Mouse (Mus musculus): ENCODE data around the gene Esrrg. TPM values are rescaled to one million over a fixed set of nuclear protein-coding genes. Genes with fewer than 3 reads are reported as not detected.

Gene Esrrg
- total RNA-seq, 2 experiments from 2014 or later, result not detected

DNA sequence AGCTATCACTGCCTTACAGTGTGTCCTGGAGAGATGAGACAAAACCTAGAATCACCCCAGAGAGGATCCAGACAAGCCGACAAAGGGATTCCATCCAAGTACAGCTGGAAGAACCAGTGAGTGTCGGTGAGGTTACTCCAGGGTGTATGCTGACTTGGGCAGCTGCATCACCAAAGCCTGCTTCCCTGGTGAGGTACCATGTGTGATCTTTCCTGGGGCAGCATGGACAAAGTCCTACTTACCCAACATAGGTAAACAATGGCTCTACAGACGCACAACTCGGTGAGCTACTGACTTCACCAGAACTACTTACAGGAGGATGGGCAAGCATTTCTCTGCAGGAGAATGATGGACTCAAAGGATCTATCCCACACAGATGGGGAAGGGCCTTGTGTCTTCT, 280.5 kb downstream of the Esrrg start:
- ATAC-seq (replicated peaks; ENCODE audit: low FRiP score, poor library complexity, severe bottlenecking), result no peak

DNA sequence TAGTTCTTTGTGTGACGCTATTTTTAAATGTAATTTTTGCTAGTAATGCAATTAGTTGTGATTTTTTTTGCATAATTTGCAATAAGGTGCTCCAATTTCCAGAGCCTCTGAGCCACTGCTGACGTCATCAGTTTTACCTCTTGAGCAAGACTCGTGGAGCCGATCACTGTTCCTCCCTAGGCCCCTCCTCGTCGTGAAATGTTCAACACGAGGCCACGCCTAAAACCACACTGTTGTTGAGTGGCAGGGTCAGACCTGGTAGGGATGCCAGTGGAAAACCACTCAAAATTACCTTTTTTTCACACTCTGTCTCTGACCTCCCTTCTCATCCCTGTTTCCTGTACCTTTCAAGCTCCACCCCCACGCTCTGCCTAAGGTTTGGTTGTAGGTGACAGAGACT, 282.7 kb downstream of the Esrrg start:
- no peak for ATAC-seq (replicated peaks; ENCODE audit: low FRiP score, poor library complexity, severe bottlenecking)

DNA sequence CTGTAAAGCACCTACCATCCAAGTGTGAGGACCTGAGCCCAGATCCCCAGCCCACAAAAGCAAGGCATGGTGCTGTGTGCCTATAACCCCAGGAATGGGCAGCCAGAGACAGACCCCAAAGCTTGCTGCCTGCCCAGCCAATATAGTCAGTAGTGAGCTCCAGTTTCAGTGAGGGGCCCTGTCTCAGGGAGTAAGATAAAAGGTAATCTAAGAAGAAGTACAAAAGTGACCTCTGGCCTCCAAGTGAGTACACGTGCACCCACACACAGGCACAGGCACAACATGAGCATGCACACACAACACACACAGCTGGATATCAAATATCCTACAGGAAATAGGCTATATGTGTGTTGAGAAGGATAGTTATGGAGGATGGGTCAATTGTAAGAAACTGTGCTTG, 286.9 kb downstream of the Esrrg start:
- ATAC-seq (replicated peaks; ENCODE audit: low FRiP score, poor library complexity, severe bottlenecking), result no peak

DNA sequence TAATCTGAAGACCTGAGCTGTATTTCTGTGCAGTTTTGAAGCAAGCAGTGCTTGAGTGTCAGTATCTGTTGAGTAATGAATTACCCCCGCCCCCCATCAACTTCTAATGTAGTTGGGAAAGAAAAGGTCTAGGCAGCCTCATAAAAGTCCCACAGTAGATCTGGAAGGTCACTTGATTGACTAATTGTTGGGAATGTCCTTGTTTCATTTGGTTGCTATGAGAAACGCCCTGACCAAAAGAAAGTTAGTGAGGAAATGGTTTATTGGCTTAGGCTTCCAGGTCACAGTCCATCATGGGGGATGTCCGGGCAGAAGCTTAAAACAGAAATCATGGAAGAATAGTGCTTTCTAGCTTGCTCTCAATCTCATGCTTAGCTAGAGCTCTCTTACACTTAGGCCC, 287.7 kb downstream of the Esrrg start:
- no peak for ATAC-seq (replicated peaks; ENCODE audit: low FRiP score, poor library complexity, severe bottlenecking)

DNA sequence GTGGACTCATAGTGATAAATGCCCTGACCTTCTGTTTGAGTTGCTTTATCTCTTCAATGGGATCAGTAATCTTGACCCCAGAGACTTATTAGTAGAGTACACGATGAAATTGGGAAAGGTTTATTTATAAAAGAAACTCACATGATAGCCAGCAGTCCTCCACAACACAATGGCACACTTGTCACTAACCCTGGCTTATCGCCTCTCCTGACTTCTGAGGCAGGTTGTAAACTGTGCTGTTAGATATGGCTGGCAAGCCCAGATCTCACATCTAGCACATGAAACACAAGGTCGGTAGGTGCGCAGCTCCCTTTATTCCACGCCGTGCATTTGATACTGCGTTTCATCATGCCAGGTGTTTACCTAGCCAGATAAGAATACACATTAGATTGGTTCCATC, 288.3 kb downstream of the Esrrg start:
- ATAC-seq (replicated peaks; ENCODE audit: low FRiP score, poor library complexity, severe bottlenecking), result no peak

DNA sequence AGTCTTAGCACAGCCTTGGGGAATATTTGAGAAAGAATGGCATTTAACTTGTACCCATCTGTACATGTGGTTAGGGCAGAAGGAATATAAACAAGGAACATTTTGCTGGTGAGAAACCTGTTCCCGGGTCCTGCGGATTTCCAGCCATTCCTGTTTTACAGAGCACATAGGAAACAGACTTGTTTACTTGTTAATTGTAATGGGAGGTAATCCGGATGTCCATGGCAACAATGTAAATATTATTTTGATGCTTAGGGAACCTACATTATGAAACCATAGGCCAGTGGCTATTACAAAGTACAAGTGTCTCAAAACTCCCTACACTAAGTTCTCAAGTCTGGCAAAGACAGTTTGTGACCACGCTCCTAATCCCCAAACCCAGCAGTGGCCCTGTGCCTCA, 290.9 kb downstream of the Esrrg start:
- ATAC-seq (replicated peaks; ENCODE audit: low FRiP score, poor library complexity, severe bottlenecking), result no peak

DNA sequence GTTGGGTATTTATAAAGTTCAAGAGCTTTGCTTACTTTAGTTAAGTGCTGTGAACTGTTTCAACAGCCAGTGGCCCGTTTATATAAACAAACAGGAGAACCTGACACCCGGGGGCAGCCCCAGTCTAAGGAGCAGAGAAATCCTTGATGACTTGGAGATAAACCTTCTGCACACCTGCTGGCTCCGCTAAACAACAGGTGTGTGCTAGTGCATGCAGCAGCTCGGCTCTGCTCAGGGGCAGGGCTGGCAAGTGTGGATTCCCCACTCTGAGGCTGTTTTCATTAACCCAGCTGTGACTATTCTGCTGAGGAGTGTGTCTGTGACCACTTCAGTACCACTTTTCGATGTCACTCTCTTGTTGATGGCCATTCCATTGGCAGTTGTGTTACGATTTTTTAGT, 292.2 kb downstream of the Esrrg start:
- no peak for ATAC-seq (replicated peaks; ENCODE audit: low FRiP score, poor library complexity, severe bottlenecking)

DNA sequence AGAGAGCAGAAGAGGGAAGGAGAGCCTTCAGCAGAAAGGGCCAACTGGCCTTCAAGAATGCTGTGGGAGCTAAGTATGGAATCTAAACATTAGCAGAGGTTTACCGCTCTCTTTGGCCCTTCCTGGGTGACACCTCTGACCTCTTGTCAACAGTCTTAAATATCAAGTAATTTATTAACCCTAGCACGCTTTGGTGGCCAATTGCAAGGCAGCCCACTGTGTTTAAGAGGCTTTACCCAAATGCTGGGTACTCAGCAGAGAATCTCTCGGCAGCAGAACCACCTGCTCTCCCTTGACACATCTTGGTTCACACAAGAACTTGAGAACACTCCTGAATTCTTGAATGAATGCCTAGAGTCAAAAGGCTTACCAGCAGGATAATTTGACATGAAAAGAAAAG, 293.6 kb downstream of the Esrrg start:
- ATAC-seq (replicated peaks; ENCODE audit: low FRiP score, poor library complexity, severe bottlenecking), result no peak

DNA sequence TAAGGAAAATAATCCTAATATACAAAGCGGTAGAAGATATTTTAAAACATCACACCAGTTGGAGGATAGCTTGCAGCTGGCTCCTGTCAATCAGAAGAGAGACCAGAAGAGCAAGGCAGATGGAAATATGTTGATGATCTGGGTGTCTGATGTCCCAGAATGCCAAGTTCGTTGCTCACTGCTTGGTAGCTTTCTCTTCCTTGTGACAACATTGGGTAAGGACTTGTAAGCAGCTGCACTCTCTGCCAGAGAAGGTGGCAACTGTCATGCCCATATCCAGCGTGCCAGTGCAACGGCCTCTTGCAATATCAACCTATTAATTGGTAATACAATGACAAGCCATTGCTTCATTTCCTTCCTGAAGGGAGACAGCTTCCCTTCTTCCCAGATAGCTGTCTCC, 296.1 kb downstream of the Esrrg start:
- no peak for ATAC-seq (replicated peaks; ENCODE audit: low FRiP score, poor library complexity, severe bottlenecking)

DNA sequence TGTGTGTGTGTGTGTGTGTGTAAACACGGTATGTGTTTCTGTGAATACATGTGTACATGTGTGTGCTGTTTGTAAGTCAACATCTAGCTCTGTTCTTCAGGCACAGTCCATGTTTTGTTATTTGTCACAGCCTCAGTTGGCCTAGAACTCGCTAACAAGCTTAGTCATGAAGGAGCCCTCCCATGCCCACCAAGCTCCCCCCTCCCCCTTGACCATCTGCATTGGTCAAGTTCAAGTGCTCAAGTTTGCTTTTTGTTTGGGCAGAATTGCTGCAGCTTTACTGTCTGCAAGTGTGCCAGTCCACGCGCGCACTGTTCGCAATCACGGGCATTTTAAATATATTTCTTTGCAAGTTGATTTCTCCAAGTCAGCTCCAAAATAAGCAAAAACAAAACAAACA, 298.8 kb downstream of the Esrrg start:
- ATAC-seq (replicated peaks; ENCODE audit: low FRiP score, poor library complexity, severe bottlenecking), result no peak

GRCm38 (mm10) chr1:187907871-187908270, 299.3 kb downstream of the Esrrg start:
- ATAC-seq (replicated peaks; ENCODE audit: low FRiP score, poor library complexity, severe bottlenecking), result no peak

GRCm38 (mm10) chr1:187910718-187911117, 302.1 kb downstream of the Esrrg start:
- no peak for ATAC-seq (replicated peaks; ENCODE audit: low FRiP score, poor library complexity, severe bottlenecking)

- no peak for ATAC-seq (replicated peaks; ENCODE audit: low FRiP score, poor library complexity, severe bottlenecking)
These were observed 302.6 kb downstream of the Esrrg start for GRCm38 (mm10) chr1:187911201-187911600.

DNA sequence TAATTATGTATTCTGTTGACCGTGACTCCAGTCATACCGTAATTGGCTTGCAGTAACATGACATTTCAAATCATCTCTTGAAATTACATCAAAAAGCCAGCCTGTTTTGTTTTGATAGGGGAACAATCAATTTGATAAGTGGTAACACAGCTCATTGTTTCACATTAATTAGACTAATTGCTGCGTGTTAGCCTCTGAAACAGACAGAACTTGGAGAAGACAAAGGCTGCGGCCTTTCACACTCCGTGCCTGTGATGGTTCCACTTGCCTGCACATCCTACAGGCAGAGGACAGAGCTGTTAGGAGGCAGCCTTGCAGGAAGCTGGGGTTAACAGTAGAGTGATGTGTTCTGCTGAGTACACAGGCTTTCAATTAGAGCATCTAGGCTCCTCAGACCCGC, 309.7 kb downstream of the Esrrg start:
- ATAC-seq (replicated peaks; ENCODE audit: low FRiP score, poor library complexity, severe bottlenecking), result no peak

GRCm38 (mm10) chr1:187918939-187919338, 310.3 kb downstream of the Esrrg start:
- ATAC-seq (replicated peaks; ENCODE audit: low FRiP score, poor library complexity, severe bottlenecking), result no peak

DNA sequence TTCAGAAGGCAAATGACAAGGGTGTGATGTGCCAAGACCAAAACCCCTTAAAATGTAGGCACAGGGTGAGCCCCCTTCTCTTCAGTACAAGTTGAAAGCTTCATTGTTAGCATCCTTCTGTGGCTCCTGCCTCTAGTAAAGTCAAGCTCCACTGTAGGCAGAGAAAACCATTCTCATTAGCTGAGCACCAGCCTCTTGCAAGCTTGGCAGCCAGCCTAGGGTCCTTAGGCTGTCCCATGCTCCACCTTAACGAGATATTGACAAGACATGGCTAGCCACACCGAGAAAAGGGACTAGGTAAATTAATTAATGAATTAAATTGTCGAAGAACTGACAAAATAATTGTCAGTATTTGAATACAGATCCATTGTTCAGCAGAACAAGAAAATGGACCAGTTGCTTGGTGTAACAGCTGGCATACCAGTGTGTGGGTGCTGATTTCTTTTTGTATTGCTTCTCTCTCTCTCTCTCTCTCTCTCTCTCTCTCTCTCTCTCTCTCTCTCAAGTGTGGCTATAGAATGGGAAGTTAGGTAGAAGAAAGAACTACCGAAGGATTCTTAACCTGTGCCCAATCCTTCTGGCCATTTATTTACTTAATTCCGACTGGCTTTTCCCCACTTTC, 311.7 kb downstream of the Esrrg start:
- ATAC-seq (replicated peaks; ENCODE audit: low FRiP score, poor library complexity, severe bottlenecking), result no peak

DNA sequence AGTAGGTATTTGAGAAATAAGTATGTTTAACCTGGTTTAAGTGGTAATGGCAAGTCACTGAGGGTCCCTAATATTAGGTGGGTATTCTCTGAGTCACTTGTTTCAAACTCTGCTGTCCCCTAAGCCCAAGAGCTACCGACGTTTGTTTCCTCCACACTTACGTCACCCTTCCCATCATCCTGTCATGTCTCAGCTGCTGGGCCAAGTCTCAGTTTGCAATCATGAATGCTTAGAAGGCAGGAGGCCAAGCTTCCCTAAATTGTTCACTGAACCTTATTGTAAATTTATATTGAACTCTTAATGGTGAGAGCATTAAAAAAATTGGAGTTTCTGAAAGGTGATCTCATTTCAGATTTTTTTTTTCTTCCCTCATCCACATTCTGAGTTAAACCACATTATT, 322.6 kb downstream of the Esrrg start:
- ATAC-seq (replicated peaks; ENCODE audit: low FRiP score, poor library complexity, severe bottlenecking), result no peak

GRCm38 (mm10) chr1:187938652-187939051, 330.1 kb downstream of the Esrrg start:
- ATAC-seq (replicated peaks; ENCODE audit: low FRiP score, poor library complexity, severe bottlenecking), result no peak

DNA sequence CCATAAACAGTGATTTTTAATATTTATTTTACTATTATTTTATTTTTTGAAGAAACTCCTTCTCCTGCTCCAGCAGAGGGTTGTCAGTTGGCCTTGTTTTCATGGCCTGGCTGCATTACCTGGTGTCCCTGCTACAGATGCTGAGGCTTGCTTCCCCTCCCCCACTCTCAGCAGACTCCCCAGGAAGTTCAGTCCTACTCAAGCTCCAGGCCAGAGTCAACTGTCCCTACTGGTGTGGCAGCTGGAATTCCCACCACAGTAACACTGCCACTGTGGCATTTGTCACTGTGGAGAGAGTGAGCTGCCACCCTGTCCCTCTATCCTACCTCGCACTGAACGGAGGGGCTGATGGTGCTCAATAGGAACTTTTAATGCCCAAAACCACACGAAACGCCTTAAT, 330.5 kb downstream of the Esrrg start:
- no peak for ATAC-seq (replicated peaks; ENCODE audit: low FRiP score, poor library complexity, severe bottlenecking)

- ATAC-seq (replicated peaks; ENCODE audit: low FRiP score, poor library complexity, severe bottlenecking), result no peak
These were observed 342.9 kb downstream of the Esrrg start for GRCm38 (mm10) chr1:187951506-187951905.

GRCm38 (mm10) chr1:187956702-187957101, 348.1 kb downstream of the Esrrg start:
- no peak for ATAC-seq (replicated peaks; ENCODE audit: low FRiP score, poor library complexity, severe bottlenecking)

DNA sequence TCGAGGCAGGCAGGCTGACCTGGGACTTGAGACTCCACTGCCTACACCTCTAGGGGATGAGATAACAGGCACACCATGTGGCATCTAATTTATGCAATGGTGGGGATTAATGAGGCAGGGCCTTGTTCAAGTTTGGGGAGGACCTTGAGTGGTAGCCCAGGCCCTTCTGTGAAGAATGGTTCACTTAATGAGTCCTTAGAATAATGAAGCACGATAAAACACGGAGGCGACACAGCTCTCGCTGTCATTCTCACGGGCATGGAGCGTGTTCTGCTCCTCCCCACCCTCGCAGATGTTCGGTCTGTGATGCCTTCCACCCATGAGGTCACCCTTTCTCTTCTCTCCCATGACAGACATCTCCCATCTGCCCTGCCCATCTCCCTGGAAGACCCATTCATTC, 350.6 kb downstream of the Esrrg start:
- no peak for ATAC-seq (replicated peaks; ENCODE audit: low FRiP score, poor library complexity, severe bottlenecking)

DNA sequence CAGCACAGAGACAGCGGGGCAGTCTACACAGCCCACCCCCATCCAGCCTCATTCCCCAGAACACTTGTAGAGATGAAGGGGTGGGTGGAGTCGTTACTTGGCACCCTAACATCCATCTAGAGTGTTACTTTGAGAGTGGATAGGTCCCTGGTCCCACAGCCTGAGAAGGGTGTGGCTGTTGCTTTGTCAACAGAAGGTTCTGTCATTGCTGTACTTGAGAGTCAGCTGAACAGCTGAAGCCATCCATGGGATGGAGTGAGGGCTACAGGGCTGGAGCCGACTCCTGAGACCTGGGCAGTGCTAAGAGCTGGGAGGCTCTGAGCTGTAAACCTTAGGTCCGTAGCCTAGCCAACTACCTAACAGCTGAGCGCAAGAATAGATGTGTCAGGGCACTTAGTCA, 352.9 kb downstream of the Esrrg start:
- ATAC-seq (replicated peaks; ENCODE audit: low FRiP score, poor library complexity, severe bottlenecking), result no peak

Measured in erythroid progenitor cell, adult 5-6 weeks (primary cell).